Mouse (Mus musculus): ENCODE data around the gene Sox5. TPM values are rescaled to one million over a fixed set of nuclear protein-coding genes. Genes with fewer than 3 reads are reported as not detected.

Gene Sox5
- polyA plus RNA-seq, 2 experiments from 2014 or later: 0.07 to 0.08 TPM

- ATAC-seq: no peak
Observed at GRCm38 (mm10) chr6:144711841-144712240, 69.9 kb downstream of the Sox5 start.

GRCm38 (mm10) chr6:144710816-144711215 is 71.0 kb downstream of the Sox5 start:
- ATAC-seq: no peak

GRCm38 (mm10) chr6:144709614-144710180 is 72.1 kb downstream of the Sox5 start:
- ATAC-seq: no peak

GRCm38 (mm10) chr6:144708410-144708809 is 73.4 kb downstream of the Sox5 start:
- ATAC-seq: no peak

- ATAC-seq: no peak
Observed at GRCm38 (mm10) chr6:144707976-144708375, 73.8 kb downstream of the Sox5 start.

GRCm38 (mm10) chr6:144704962-144705361 is 76.8 kb downstream of the Sox5 start:
- no peak for ATAC-seq

- ATAC-seq: no peak
Observed at GRCm38 (mm10) chr6:144695660-144696059, 86.1 kb downstream of the Sox5 start.

- ATAC-seq: no peak
Observed at GRCm38 (mm10) chr6:144693211-144693899, 88.4 kb downstream of the Sox5 start.

- ATAC-seq: no peak
Observed at GRCm38 (mm10) chr6:144691298-144692041, 90.3 kb downstream of the Sox5 start.

GRCm38 (mm10) chr6:144689076-144689475 is 92.7 kb downstream of the Sox5 start:
- ATAC-seq: peak; percentile 29

- ATAC-seq: no peak
Observed at GRCm38 (mm10) chr6:144687681-144688080, 94.1 kb downstream of the Sox5 start.

GRCm38 (mm10) chr6:144681045-144681789 is 100.6 kb downstream of the Sox5 start:
- ATAC-seq: no peak

GRCm38 (mm10) chr6:144677491-144678133 is 104.2 kb downstream of the Sox5 start:
- peak; percentile 44 for ATAC-seq

- ATAC-seq: no peak
Observed at GRCm38 (mm10) chr6:144675111-144675510, 106.7 kb downstream of the Sox5 start.

- peak; percentile 25 for ATAC-seq
Observed at GRCm38 (mm10) chr6:144673906-144674305, 107.9 kb downstream of the Sox5 start.

GRCm38 (mm10) chr6:144670433-144671167 is 111.2 kb downstream of the Sox5 start:
- peak; percentile 92 for ATAC-seq

- no peak for ATAC-seq
Observed at GRCm38 (mm10) chr6:144666617-144667016, 115.2 kb downstream of the Sox5 start.

GRCm38 (mm10) chr6:144664765-144665164 is 117.0 kb downstream of the Sox5 start:
- no peak for ATAC-seq

GRCm38 (mm10) chr6:144663516-144664074 is 118.2 kb downstream of the Sox5 start:
- no peak for ATAC-seq

- no peak for ATAC-seq
Observed at GRCm38 (mm10) chr6:144659115-144660108, 122.4 kb downstream of the Sox5 start.

Measured in CD4-positive, CD25-positive, alpha-beta regulatory T cell, adult 4 months (primary cell).